Mouse (Mus musculus) MEL (cell line): Measurements from ENCODE around the gene Sertad1.

ENCODE experiments used
- BHLHE40 ChIP-seq: IDR thresholded peaks from 2 replicates; pipeline ENCODE4 v1.6.1; 2012; ENCODE audit warnings: low read depth, mild to moderate bottlenecking, inconsistent platforms, low read length, improper control_type of control experiment, borderline replicate concordance
- CTCF ChIP-seq, 3 experiments: IDR thresholded peaks in 2 of 3; conservative IDR thresholded peaks in 1 of 3; 2 replicates each; pipeline ENCODE4 v1.5.1; 2011 to 2012; ENCODE audit warnings: low read length in 3 of 3, low read depth in 2 of 3, mild to moderate bottlenecking in 2 of 3, improper control_type of control experiment in 1 of 3, inconsistent platforms in 1 of 3, mixed read lengths in 1 of 3, moderate library complexity in 1 of 3; ENCODE audit not compliant: control insufficient read depth in 1 of 3, insufficient read depth in 1 of 3, poor library complexity in 1 of 3, severe bottlenecking in 1 of 3
- E2F4 ChIP-seq: IDR thresholded peaks from 2 replicates; pipeline ENCODE4 v1.6.1; 2011; ENCODE audit warnings: low read depth, low read length, improper control_type of control experiment, borderline replicate concordance
- EP300 ChIP-seq, 2 experiments: IDR thresholded peaks; 2 replicates each; pipeline ENCODE4 v1.6.1; 2011; ENCODE audit warnings: improper control_type of control experiment in 2 of 2, low read length in 2 of 2, low read depth in 1 of 2, mild to moderate bottlenecking in 1 of 2
- ETS1 ChIP-seq: IDR thresholded peaks from 2 replicates; pipeline ENCODE4 v1.6.1; 2012; ENCODE audit warnings: low read depth, mild to moderate bottlenecking, inconsistent platforms, low read length, improper control_type of control experiment, moderate library complexity
- MAX ChIP-seq: IDR thresholded peaks from 2 replicates; pipeline ENCODE4 v1.6.1; 2011; ENCODE audit warnings: low read length, improper control_type of control experiment
- MXI1 ChIP-seq: IDR thresholded peaks from 2 replicates; pipeline ENCODE4 v1.6.1; 2011; ENCODE audit warnings: mild to moderate bottlenecking, low read depth, low read length, improper control_type of control experiment
- NRF1 ChIP-seq: IDR thresholded peaks from 2 replicates; pipeline ENCODE4 v1.6.1; 2014; ENCODE audit warnings: low read depth, mild to moderate bottlenecking, inconsistent platforms, low read length, improper control_type of control experiment, moderate library complexity; ENCODE audit not compliant: poor library complexity, insufficient read depth, severe bottlenecking
- POLR2A ChIP-seq, 2 experiments: IDR thresholded peaks; 2 replicates each; pipeline ENCODE4 v1.6.1; 2011 to 2012; ENCODE audit warnings: low read length in 2 of 2, mild to moderate bottlenecking in 2 of 2, control low read depth in 1 of 2, improper control_type of control experiment in 1 of 2, low read depth in 1 of 2, moderate library complexity in 1 of 2; ENCODE audit not compliant: control insufficient read depth in 1 of 2, insufficient read depth in 1 of 2, poor library complexity in 1 of 2
- POLR2AphosphoS2 ChIP-seq: IDR thresholded peaks from 2 replicates; pipeline ENCODE4 v1.6.1; 2011; ENCODE audit warnings: low read length, improper control_type of control experiment
- SMC3 ChIP-seq: IDR thresholded peaks from 2 replicates; pipeline ENCODE4 v1.6.1; 2011; ENCODE audit warnings: low read depth, low read length, improper control_type of control experiment
- USF1 ChIP-seq: IDR thresholded peaks from 2 replicates; pipeline ENCODE4 v1.6.1; 2014; ENCODE audit warnings: low read depth, mild to moderate bottlenecking, inconsistent platforms, low read length, improper control_type of control experiment, moderate library complexity

- TF ChIP-seq CTCF (IDR thresholded peaks at IDR 0.05 in 2 of 3, conservative IDR thresholded peaks at IDR 0.05 in 1 of 3; ENCODE audit: control insufficient read depth in 1 of 3, insufficient read depth in 1 of 3, low read depth in 2 of 3, low read length in 3 of 3, poor library complexity in 1 of 3, severe bottlenecking in 1 of 3) (peak; percentile 62 to 77 (median 68)), SMC3 (peak; percentile 61), E2F4 (no peak), BHLHE40 (peak; percentile 95), USF1 (0 out of 2 replicates have a peak, but pooled peaks have one; percentile 33), POLR2A (IDR thresholded peaks at IDR 0.05; ENCODE audit: control insufficient read depth in 1 of 2, insufficient read depth in 1 of 2, low read depth in 1 of 2, low read length in 2 of 2, poor library complexity in 1 of 2) (peak; percentile 8 to 68; a peak in 1 of 4 replicates), POLR2AphosphoS2 (no peak; the same call in 1 of the 2 replicates), NRF1 (0 out of 2 replicates have a peak, but pooled peaks have one; percentile 12), ETS1 (peak; percentile 28; the same call in 1 of the 2 replicates), EP300 (IDR thresholded peaks at IDR 0.05; ENCODE audit: low read depth in 1 of 2, low read length in 2 of 2) (peak in 1 of 2 experiments; percentile 16; a peak in 2 of 4 replicates), MXI1 (peak; percentile 31; the same call in 1 of the 2 replicates), MAX (no peak)
Measured at GRCm38 (mm10) chr7:27490543-27491329, 4.0 kb downstream of the Sertad1 start.
